Mouse (Mus musculus) brain, adult 2 months (tissue): ENCODE results near the gene Rgma.

ENCODE experiments used
- DNase-seq: peaks from one replicate; pipeline ENCODE4 v3.0.0; 2011; ENCODE audit warnings: low read depth, low spot score

The Rgma gene

GRCm38 (mm10) chr7:73371587-73372321 is 3.6 kb upstream of the Rgma start:
- DNase-seq, result no peak

GRCm38 (mm10) chr7:73372352-73372970 is 2.8 kb upstream of the Rgma start:
- DNase-seq, result peak; percentile 70

- DNase-seq, result peak; percentile 54
Measured at GRCm38 (mm10) chr7:73374727-73375126, 582 bp upstream of the Rgma start.

GRCm38 (mm10) chr7:73376101-73377001 is 1.0 kb downstream of the Rgma start:
- DNase-seq, result peak; percentile 96

GRCm38 (mm10) chr7:73377307-73377706 is 2.0 kb downstream of the Rgma start:
- DNase-seq, result no peak

GRCm38 (mm10) chr7:73378034-73378433 is 2.7 kb downstream of the Rgma start:
- no peak for DNase-seq

- no peak for DNase-seq
Measured at GRCm38 (mm10) chr7:73382843-73383242, 7.5 kb downstream of the Rgma start.

GRCm38 (mm10) chr7:73388866-73389265 is 13.6 kb downstream of the Rgma start:
- no peak for DNase-seq

- no peak for DNase-seq
Measured at GRCm38 (mm10) chr7:73389419-73389818, 14.1 kb downstream of the Rgma start.

GRCm38 (mm10) chr7:73389871-73390294 is 14.6 kb downstream of the Rgma start:
- no peak for DNase-seq

- no peak for DNase-seq
Measured at GRCm38 (mm10) chr7:73390426-73391001, 15.2 kb downstream of the Rgma start.

GRCm38 (mm10) chr7:73391002-73391517 is 15.8 kb downstream of the Rgma start:
- peak; percentile 77 for DNase-seq

GRCm38 (mm10) chr7:73391518-73392321 is 16.4 kb downstream of the Rgma start:
- peak; percentile 68 for DNase-seq

GRCm38 (mm10) chr7:73392359-73392758 is 17.1 kb downstream of the Rgma start:
- peak; percentile 36 for DNase-seq

GRCm38 (mm10) chr7:73393307-73394012 is 18.2 kb downstream of the Rgma start:
- no peak for DNase-seq

- DNase-seq, result no peak
Measured at GRCm38 (mm10) chr7:73394013-73394409, 18.7 kb downstream of the Rgma start.

- DNase-seq, result peak; percentile 68
Measured at GRCm38 (mm10) chr7:73398319-73398718, 23.0 kb downstream of the Rgma start.

GRCm38 (mm10) chr7:73398806-73399442 is 23.6 kb downstream of the Rgma start:
- DNase-seq, result no peak

GRCm38 (mm10) chr7:73399501-73400044 is 24.3 kb downstream of the Rgma start:
- DNase-seq, result peak; percentile 86
